Mouse (Mus musculus): Measurements from ENCODE around the gene Pde2a.

GRCm38 (mm10) chr7:101476493-101476892 is 55.0 kb downstream of the Pde2a start:
- no peak for TF ChIP-seq EP300 (IDR thresholded peaks at IDR 0.05; ENCODE audit: low read depth)
- no peak for TF ChIP-seq CTCF (IDR thresholded peaks at IDR 0.05; ENCODE audit: low read depth)
